Mouse (Mus musculus) kidney, adult 2 months (tissue): ENCODE results near the gene Thrap3. TPM values are rescaled to one million over a fixed set of nuclear protein-coding genes. Genes with fewer than 3 reads are reported as not detected.

Experiments
- DNase-seq: peaks from one replicate; pipeline ENCODE4 v3.0.0; 2021
- H3K27ac ChIP-seq: fragments of 200-500 bp; 2 replicates; pipeline ENCODE4 v1.5.1; 2012; ENCODE audit warnings: low read depth, low read length, control low read depth, inconsistent platforms; ENCODE audit not compliant: insufficient read depth
- H3K27me3 ChIP-seq: fragments of 200-500 bp; replicated peaks from 2 replicates; pipeline ENCODE4 v1.6.1; 2012; ENCODE audit warnings: mild to moderate bottlenecking, moderate library complexity, low read length, inconsistent platforms; ENCODE audit not compliant: control insufficient read depth, insufficient read depth
- H3K36me3 ChIP-seq: fragments of 200-500 bp; 2 replicates; pipeline ENCODE4 v1.6.1; 2012; ENCODE audit warnings: mild to moderate bottlenecking, moderate library complexity, low read length, inconsistent platforms; ENCODE audit not compliant: control insufficient read depth, insufficient read depth
- H3K4me1 ChIP-seq: fragments of 200-500 bp; 2 replicates; pipeline ENCODE4 v1.6.1; 2011; ENCODE audit warnings: low read length; ENCODE audit not compliant: control insufficient read depth, insufficient read depth
- H3K4me3 ChIP-seq: fragments of 200-500 bp; 2 replicates; pipeline ENCODE4 v1.5.1; 2011; ENCODE audit warnings: mild to moderate bottlenecking, low read depth, low read length, control low read depth; ENCODE audit not compliant: insufficient read depth
- CTCF ChIP-seq: fragments of 200-500 bp; conservative IDR thresholded peaks from 2 replicates; pipeline ENCODE4 v1.5.1; 2011; ENCODE audit warnings: low read depth, mild to moderate bottlenecking, control low read depth, low read length, moderate library complexity, mixed read lengths; ENCODE audit not compliant: insufficient read depth, insufficient read length
- POLR2A ChIP-seq: fragments of 200-500 bp; IDR thresholded peaks from one replicate; pipeline ENCODE4 v1.6.1; 2011; ENCODE audit warnings: low read depth, low read length, control low read depth
- WGBS: fragments of 180-500 bp; shearing (Covaris S2); methylation state at CpG from one replicate; pipeline ENCODE4 v1.1.7; 2018; 5-methylcytosine and 5-hydroxymethylcytosine counted together
- polyA plus RNA-seq: library from polyadenylated mRNA; depleted of rRNA; stranded (reverse); fragments of >200 nt; gene quantifications from 2 replicates; pipeline ENCODE4 v1.2.3, GENCODE M21; 2012; rRNA removed

Gene Thrap3
- polyA plus RNA-seq = 40.4 and 51.0 TPM in 2 replicates

- H3K4me3 ChIP-seq = peak within 1 kb of the TSS; percentile 79
- peak within 1 kb of the TSS; percentile 98 for H3K27ac ChIP-seq
- no peaks in the 10 kb centered on the region for H3K27me3 ChIP-seq
- TF ChIP-seq POLR2A (peak; percentile 83), CTCF (no peak)
- no peaks in the 10 kb centered on the region for H3K36me3 ChIP-seq
- peaks cover 16% of the 10 kb centered on the region for H3K4me1 ChIP-seq
- WGBS = under 1% methylated on average over 72 of the region's 75 CpGs
- peak; percentile 99 for DNase-seq
These were observed at the start of gene Thrap3 for GRCm38 (mm10) chr4:126202303-126203181. TSS of gene Thrap3 (minus strand) at chr4:126202760.

GRCm38 (mm10) chr4:126251655-126252254 lies 49.2 kb upstream of the Thrap3 start:
- Histone ChIP-seq H3K4me1 (peaks cover 3% of the 10 kb centered on the region; the same call in 1 of the 2 replicates), H3K4me3 (no peak overlapping the region), H3K27me3 (no peaks in the 10 kb centered on the region), H3K36me3 (no peaks in the 10 kb centered on the region), H3K27ac (peak overlapping the region; percentile 43)
- 56% methylated on average over 11 of the region's 11 CpGs for WGBS
- no peak for TF ChIP-seq POLR2A
- no peak for TF ChIP-seq CTCF
- DNase-seq = peak; percentile 75

- peaks cover 3% of the 10 kb centered on the region; the same call in 1 of the 2 replicates for H3K4me1 ChIP-seq
- H3K4me3 ChIP-seq = no peak overlapping the region
- no peaks in the 10 kb centered on the region for H3K36me3 ChIP-seq
- no peaks in the 10 kb centered on the region for H3K27me3 ChIP-seq
- WGBS = 50% methylated on average over 4 of the region's 4 CpGs
- no peak for DNase-seq
- no peak for TF ChIP-seq CTCF
- TF ChIP-seq POLR2A = no peak
- 0 out of 2 replicates have a peak overlapping the region, but pooled peaks have one; percentile 6 for H3K27ac ChIP-seq
These were observed 48.1 kb upstream of the Thrap3 start for GRCm38 (mm10) chr4:126250659-126251058.

GRCm38 (mm10) chr4:126248261-126248868 lies 45.8 kb upstream of the Thrap3 start:
- Histone ChIP-seq H3K4me1 (0 out of 2 replicates have a peak, but pooled peaks cover 3% of the 10 kb centered on the region), H3K27ac (no peak overlapping the region), H3K36me3 (no peaks in the 10 kb centered on the region), H3K27me3 (no peaks in the 10 kb centered on the region), H3K4me3 (no peak overlapping the region)
- no peak for DNase-seq
- no peak for TF ChIP-seq POLR2A
- TF ChIP-seq CTCF = no peak
- 48% methylated on average over 11 of the region's 11 CpGs for WGBS

GRCm38 (mm10) chr4:126246202-126246889 lies 43.8 kb upstream of the Thrap3 start:
- Histone ChIP-seq H3K27me3 (no peaks in the 10 kb centered on the region), H3K4me1 (no peaks in the 10 kb centered on the region), H3K36me3 (no peaks in the 10 kb centered on the region), H3K27ac (no peak overlapping the region), H3K4me3 (no peak overlapping the region)
- DNase-seq = no peak
- TF ChIP-seq POLR2A (no peak), CTCF (no peak)
- WGBS = 77% methylated on average over 13 of the region's 13 CpGs

- H3K4me3 ChIP-seq = no peak overlapping the region
- no peak overlapping the region for H3K27ac ChIP-seq
- TF ChIP-seq CTCF (no peak), POLR2A (no peak)
- no peaks in the 10 kb centered on the region for H3K27me3 ChIP-seq
- H3K36me3 ChIP-seq = no peaks in the 10 kb centered on the region
- WGBS = 82% methylated on average over 6 of the region's 6 CpGs
- peaks cover 3% of the 10 kb centered on the region; the same call in 1 of the 2 replicates for H3K4me1 ChIP-seq
- DNase-seq = no peak
These were observed 40.0 kb upstream of the Thrap3 start for GRCm38 (mm10) chr4:126242510-126242909.
